Mouse (Mus musculus): ENCODE results near the gene Thra.
A peak's percentile ranks its signal among the peaks of the same experiment; 100 is the strongest.

DNA sequence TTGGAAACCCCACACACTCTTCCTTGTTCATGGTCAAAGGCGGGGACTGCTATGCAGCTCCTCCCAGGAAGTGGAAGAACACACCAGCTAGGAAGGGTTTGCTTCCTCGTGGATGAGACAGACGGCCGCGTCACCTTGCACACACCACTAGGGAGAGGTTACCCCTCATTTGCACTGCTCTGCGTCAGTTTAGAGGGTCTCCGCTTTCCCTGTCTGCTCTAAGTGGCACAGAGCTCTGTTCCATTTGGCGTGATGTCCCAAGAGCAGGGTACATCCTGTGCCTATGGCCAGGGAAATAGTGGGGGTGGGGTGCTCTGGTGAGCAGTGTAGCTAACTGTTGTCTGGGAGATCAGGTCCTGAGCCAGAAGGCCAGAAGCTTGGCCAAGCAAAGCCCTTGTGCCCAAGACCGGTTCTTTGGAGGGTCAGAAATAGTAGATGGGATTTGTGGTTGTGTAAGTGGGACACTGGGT lies 13.7 kb downstream of the Thra start:
- TF ChIP-seq HCFC1 (IDR thresholded peaks at IDR 0.05; ENCODE audit: low read depth, low read length) (no peak), POLR2A (IDR thresholded peaks at IDR 0.05; ENCODE audit: low read depth, low read length) (peak; percentile 51), CTCF (conservative IDR thresholded peaks at IDR 0.05 in 1 of 2, IDR thresholded peaks at IDR 0.05 in 1 of 2; ENCODE audit: low read depth in 2 of 2, low read length in 2 of 2) (no peak), ZC3H11A (IDR thresholded peaks at IDR 0.05; ENCODE audit: low read depth, low read length) (no peak)
